ENCODE assay signal across 16 mouse cellular contexts in genomic region chr17:36018979-36019378, GRCm38 (mm10). TPM values are rescaled to one million over a fixed set of nuclear protein-coding genes. Genes with fewer than 3 reads are reported as not detected.
A peak's percentile ranks its signal among the peaks of the same experiment; 100 is the strongest.
DNase-seq lines count a peak whose midpoint lies in the region; ATAC-seq and TF ChIP-seq lines count a peak whose summit lies in the region.
"Had no signal": no experiment of that assay in that cellular context is flagged by ENCODE, and none has a peak within 500 bp of the region (broad histone marks: within the 10 kb centered on the region; RNA-seq: fewer than 3 reads in every experiment).

No protein-coding gene starts in this region.

- no peak overlapping the region for H3K9ac ChIP-seq in midbrain, embryonic 11.5 days (ENCODE audit: low read length)
- no peak overlapping the region for H3K9ac ChIP-seq in midbrain, postnatal 0 days (replicated peaks; ENCODE audit: low read length, poor library complexity, severe bottlenecking)

- no peak for TF ChIP-seq CTCF in gastrocnemius, adult 2 months (IDR thresholded peaks at IDR 0.05)
- TF ChIP-seq CTCF in midbrain, postnatal 0 days (IDR thresholded peaks at IDR 0.05): no peak

- no peaks in the 10 kb centered on the region for H3K4me1 ChIP-seq in midbrain, embryonic 11.5 days (ENCODE audit: control insufficient read depth, insufficient read depth, low read length)
- no peaks in the 10 kb centered on the region for H3K4me1 ChIP-seq in midbrain, postnatal 0 days (ENCODE audit: insufficient read depth, low read length)

- H3K27ac ChIP-seq in gastrocnemius, adult 2 months: peak overlapping the region; percentile 86
- no peak overlapping the region for H3K27ac ChIP-seq in midbrain, embryonic 11.5 days (ENCODE audit: low read depth, low read length)
- no peak overlapping the region for H3K27ac ChIP-seq in midbrain, postnatal 0 days (ENCODE audit: low read depth, low read length)

- H3K36me3 ChIP-seq in midbrain, embryonic 11.5 days (ENCODE audit: control insufficient read depth, insufficient read depth, low read length): no peaks in the 10 kb centered on the region
- H3K36me3 ChIP-seq in midbrain, postnatal 0 days (ENCODE audit: insufficient read depth, low read length): peaks cover 14% of the 10 kb centered on the region

- ATAC-seq in midbrain, embryonic 11.5 days (ENCODE audit: low FRiP score): no peak
- no peak for ATAC-seq in midbrain, postnatal 0 days (ENCODE audit: low FRiP score)
- ATAC-seq: intestine, embryonic 16.5 days; Patski had no signal

- WGBS in midbrain, embryonic 11.5 days: 71% methylated on average over 2 of the region's 2 CpGs
- WGBS in midbrain, postnatal 0 days: 68% methylated on average over 2 of the region's 2 CpGs

- H3K27me3 ChIP-seq in midbrain, embryonic 11.5 days (ENCODE audit: control insufficient read depth, insufficient read depth, low read length): no peaks in the 10 kb centered on the region
- H3K27me3 ChIP-seq in midbrain, postnatal 0 days (ENCODE audit: insufficient read depth, low read length): no peaks in the 10 kb centered on the region
- H3K27me3 ChIP-seq: Patski had no signal

- no peaks in the 10 kb centered on the region for H3K9me3 ChIP-seq in midbrain, embryonic 11.5 days (ENCODE audit: control insufficient read depth, low read length)
- H3K9me3 ChIP-seq in midbrain, postnatal 0 days (ENCODE audit: low read length): no peaks in the 10 kb centered on the region

- intact Hi-C loops in gastrocnemius, adult 2 months (cut with DNase I): no loop called here

- DNase-seq in gastrocnemius, adult 2 months: peak; percentile 26
- no peak for DNase-seq in gastrocnemius, postnatal 10 days
- peak; percentile 60 for DNase-seq in midbrain, embryonic 11.5 days (ENCODE audit: low spot score, missing footprints)
- no peak for DNase-seq in midbrain, postnatal 0 days (ENCODE audit: low spot score)
- peak; percentile 62 to 78 for DNase-seq in kidney, postnatal 36 days
- peak; percentile 38 for DNase-seq in lung, postnatal 14 days
- no peak for DNase-seq in gastrocnemius, postnatal 25 days
- no peak for DNase-seq in cerebellum, adult 9-11 months
- DNase-seq: cerebellum, postnatal 14 days; thymus, postnatal 14 days had no signal

- H3K4me2 ChIP-seq in midbrain, embryonic 11.5 days: no peak overlapping the region
- H3K4me2 ChIP-seq in midbrain, postnatal 0 days (ENCODE audit: low read depth, low read length, poor library complexity, severe bottlenecking): no peak overlapping the region

- H3K4me3 ChIP-seq in gastrocnemius, adult 2 months: peak overlapping the region; percentile 72
- no peak overlapping the region for H3K4me3 ChIP-seq in midbrain, embryonic 11.5 days (ENCODE audit: low read depth, low read length)
- H3K4me3 ChIP-seq in midbrain, postnatal 0 days (ENCODE audit: low read depth, low read length): no peak overlapping the region

RNA-seq across cellular contexts. Expression of gene H2-T24, which starts 1.4 kb away (rescaled TPM):
- 1 to 10 TPM; 2.0 to 2.5 TPM for total RNA-seq in gastrocnemius, adult 2 months (2021)
- under 1 TPM; 0.45 to 0.84 TPM for total RNA-seq in gastrocnemius, postnatal 10 days (2021)
- polyA plus RNA-seq in midbrain, embryonic 11.5 days (2014; fragmentation: Nextera tagmentation; extraction: Ambion mirVana): 3.1 TPM in 2 replicates
- total RNA-seq in midbrain, postnatal 0 days (2014; rRNA removed): 0.16 and 1.7 TPM in 2 replicates
- polyA plus RNA-seq in midbrain, postnatal 0 days (2015; fragmentation: Nextera tagmentation; extraction: Ambion mirVana): 5.3 and 7.2 TPM in 2 replicates
- 1 to 10 TPM; 1.6 to 1.7 TPM for total RNA-seq in gastrocnemius, postnatal 25 days (2021)

RNA-seq across cellular contexts. Expression of gene H2-T23, which starts 13.7 kb away (rescaled TPM):
- 1 to 10 TPM; 6.3 to 9.2 TPM for total RNA-seq in gastrocnemius, adult 2 months (2021)
- total RNA-seq in gastrocnemius, postnatal 10 days (2021): 1 to 10 TPM; 5.2 to 6.7 TPM
- polyA plus RNA-seq in midbrain, embryonic 11.5 days (2014; fragmentation: Nextera tagmentation; extraction: Ambion mirVana): 3.2 and 3.3 TPM in 2 replicates
- 6.1 and 9.2 TPM in 2 replicates for total RNA-seq in midbrain, postnatal 0 days (2014; rRNA removed)
- 6.4 and 7.3 TPM in 2 replicates for polyA plus RNA-seq in midbrain, postnatal 0 days (2015; fragmentation: Nextera tagmentation; extraction: Ambion mirVana)
- 1 to 10 TPM; 6.2 to 8.7 TPM for total RNA-seq in gastrocnemius, postnatal 25 days (2021)

RNA-seq across cellular contexts. Expression of gene H2-T22, which starts 23.6 kb away (rescaled TPM):
- 1 to 10 TPM; 8.8 to 9.7 TPM for total RNA-seq in gastrocnemius, adult 2 months (2021)
- total RNA-seq in gastrocnemius, postnatal 10 days (2021): 1 to 10 TPM; 8.1 to 8.8 TPM
- 7.3 and 7.6 TPM in 2 replicates for polyA plus RNA-seq in midbrain, embryonic 11.5 days (2014; fragmentation: Nextera tagmentation; extraction: Ambion mirVana)
- 11.5 and 11.8 TPM in 2 replicates for total RNA-seq in midbrain, postnatal 0 days (2014; rRNA removed)
- polyA plus RNA-seq in midbrain, postnatal 0 days (2015; fragmentation: Nextera tagmentation; extraction: Ambion mirVana): 7.1 and 8.3 TPM in 2 replicates
- total RNA-seq in gastrocnemius, postnatal 25 days (2021): 1 to 10 TPM; 5.8 to 7.2 TPM

RNA-seq across cellular contexts. Expression of gene Gm6034, which starts 23.8 kb away (rescaled TPM):
- not detected for total RNA-seq in gastrocnemius, adult 2 months (2021)
- under 1 TPM in 1 of 2 experiments, not detected in 1; 0.16 TPM for total RNA-seq in gastrocnemius, postnatal 10 days (2021)
- polyA plus RNA-seq in midbrain, embryonic 11.5 days (2014; fragmentation: Nextera tagmentation; extraction: Ambion mirVana): not detected in 2 replicates
- 0.16 TPM in 1 of 2 replicates, not detected in the other for total RNA-seq in midbrain, postnatal 0 days (2014; rRNA removed)
- not detected in 2 replicates for polyA plus RNA-seq in midbrain, postnatal 0 days (2015; fragmentation: Nextera tagmentation; extraction: Ambion mirVana)
- not detected for total RNA-seq in gastrocnemius, postnatal 25 days (2021)
- total RNA-seq: hematopoietic stem cell, adult 5-6 weeks; left cerebral cortex, postnatal 10 days had no signal
- polyA plus RNA-seq: C2C12; lung, embryonic 16.5 days; Patski had no signal

RNA-seq across cellular contexts. Expression of gene Prr3, which starts 38.9 kb away (rescaled TPM):
- total RNA-seq in gastrocnemius, adult 2 months (2021): 1 to 10 TPM; 2.6 to 2.8 TPM
- total RNA-seq in gastrocnemius, postnatal 10 days (2021): 1 to 10 TPM; 5.1 to 9.3 TPM
- polyA plus RNA-seq in midbrain, embryonic 11.5 days (2014; fragmentation: Nextera tagmentation; extraction: Ambion mirVana): 38.7 and 43.3 TPM in 2 replicates
- total RNA-seq in midbrain, postnatal 0 days (2014; rRNA removed): 43.9 and 57.8 TPM in 2 replicates
- polyA plus RNA-seq in midbrain, postnatal 0 days (2015; fragmentation: Nextera tagmentation; extraction: Ambion mirVana): 97.0 and 100 TPM in 2 replicates
- total RNA-seq in gastrocnemius, postnatal 25 days (2021): 1 to 10 TPM; 2.6 to 3.9 TPM

Comparison
In these comparisons a context has a peak if more than half of its experiments do, and no peak if none do; other contexts are left out.
1. DNase-seq: peak in gastrocnemius, adult 2 months (single experiment), midbrain, embryonic 11.5 days (single experiment), kidney, postnatal 36 days (2 of 2) and lung, postnatal 14 days (single experiment); none in gastrocnemius, postnatal 10 days (single experiment), midbrain, postnatal 0 days (single experiment), gastrocnemius, postnatal 25 days (single experiment) and cerebellum, adult 9-11 months (single experiment).